Mouse (Mus musculus) retina, postnatal 7 days (tissue): ENCODE results near the gene Tspan5.
A peak's percentile ranks its signal among the peaks of the same experiment; 100 is the strongest.

Experiments
- DNase-seq: peaks from one replicate; pipeline ENCODE4 v3.0.0-alpha.2; 2012; ENCODE audit warnings: low read depth, low spot score

The Tspan5 gene

GRCm38 (mm10) chr3:138770650-138771331, 28.8 kb downstream of the Tspan5 start:
- DNase-seq = no peak

GRCm38 (mm10) chr3:138771549-138772333, 29.7 kb downstream of the Tspan5 start:
- no peak for DNase-seq

GRCm38 (mm10) chr3:138773871-138774606, 32.0 kb downstream of the Tspan5 start:
- no peak for DNase-seq

GRCm38 (mm10) chr3:138774607-138774943, 32.6 kb downstream of the Tspan5 start:
- no peak for DNase-seq

- DNase-seq = no peak
Observed at GRCm38 (mm10) chr3:138775926-138776715, 34.1 kb downstream of the Tspan5 start.

GRCm38 (mm10) chr3:138781492-138781891, 39.5 kb downstream of the Tspan5 start:
- DNase-seq = no peak

GRCm38 (mm10) chr3:138783859-138784640, 42.1 kb downstream of the Tspan5 start:
- peak; percentile 46 for DNase-seq

- no peak for DNase-seq
Observed at GRCm38 (mm10) chr3:138784641-138785025, 42.6 kb downstream of the Tspan5 start.

- no peak for DNase-seq
Observed at GRCm38 (mm10) chr3:138787758-138788488, 45.9 kb downstream of the Tspan5 start.

- DNase-seq = no peak
Observed at GRCm38 (mm10) chr3:138788489-138788850, 46.5 kb downstream of the Tspan5 start.

GRCm38 (mm10) chr3:138789275-138789674, 47.3 kb downstream of the Tspan5 start:
- DNase-seq = no peak

- no peak for DNase-seq
Observed at GRCm38 (mm10) chr3:138794533-138794932, 52.5 kb downstream of the Tspan5 start.

GRCm38 (mm10) chr3:138795951-138796350, 54.0 kb downstream of the Tspan5 start:
- no peak for DNase-seq

GRCm38 (mm10) chr3:138796583-138796982, 54.6 kb downstream of the Tspan5 start:
- no peak for DNase-seq

GRCm38 (mm10) chr3:138800664-138801411, 58.8 kb downstream of the Tspan5 start:
- no peak for DNase-seq

GRCm38 (mm10) chr3:138801661-138802060, 59.7 kb downstream of the Tspan5 start:
- DNase-seq = no peak

- no peak for DNase-seq
Observed at GRCm38 (mm10) chr3:138802722-138803443, 60.9 kb downstream of the Tspan5 start.

GRCm38 (mm10) chr3:138803444-138804085, 61.6 kb downstream of the Tspan5 start:
- no peak for DNase-seq
